Mouse (Mus musculus): ENCODE measurements at regions not wholly inside any gene's neighbourhood (a gene's known extent, or its start where the extent isn't known, plus 50 kb on each side); places are given as distances from the start of the nearest gene placed in this dataset.

- no peak for DNase-seq (ENCODE audit: low read depth)
Measured at GRCm38 (mm10) chr8:89439304-89439703, 395.3 kb upstream of the Sall1 start.

GRCm38 (mm10) chr8:89426969-89427368 lies 383.0 kb upstream of the Sall1 start:
- DNase-seq (ENCODE audit: low read depth), result no peak

DNA sequence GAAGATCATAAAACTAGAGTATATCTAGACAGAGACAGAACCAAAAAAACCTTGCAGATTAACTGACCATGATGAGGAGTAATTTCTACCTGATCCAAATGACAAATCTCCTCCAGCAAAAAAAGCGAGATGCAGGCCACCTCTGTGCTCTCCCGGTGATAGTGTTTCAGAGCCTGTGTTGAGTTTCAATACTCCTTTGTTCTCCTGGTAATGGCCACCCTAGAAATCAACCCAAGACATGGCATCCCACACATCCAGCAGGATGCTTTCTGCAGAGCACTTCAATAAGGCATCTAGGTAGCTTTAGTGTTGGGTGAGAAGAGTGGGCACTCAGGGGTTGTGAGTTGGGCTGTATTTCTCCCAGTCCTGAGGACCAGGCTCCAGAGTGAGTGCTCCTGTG lies 371.3 kb upstream of the Sall1 start:
- DNase-seq (ENCODE audit: low read depth), result no peak

DNA sequence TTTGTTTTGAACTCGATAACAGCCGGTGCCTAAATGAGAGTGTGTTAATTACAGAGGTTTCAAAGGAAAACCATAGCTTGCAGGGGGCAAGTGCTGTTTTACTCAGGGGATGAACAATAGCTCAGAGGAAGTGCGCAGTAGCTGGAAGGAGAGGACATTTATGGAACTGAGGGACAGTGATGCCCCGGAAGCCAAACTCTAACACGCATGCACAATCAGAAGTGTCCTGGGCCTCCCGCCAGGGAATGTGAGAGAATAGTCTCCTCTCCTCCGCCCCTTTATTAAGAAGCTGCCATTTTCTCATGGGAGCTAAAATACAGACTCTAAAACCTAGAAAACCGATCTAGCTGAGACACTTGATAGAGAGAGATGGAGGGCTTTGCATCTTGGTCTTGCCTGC lies 368.5 kb upstream of the Sall1 start:
- DNase-seq (ENCODE audit: low read depth), result no peak

DNA sequence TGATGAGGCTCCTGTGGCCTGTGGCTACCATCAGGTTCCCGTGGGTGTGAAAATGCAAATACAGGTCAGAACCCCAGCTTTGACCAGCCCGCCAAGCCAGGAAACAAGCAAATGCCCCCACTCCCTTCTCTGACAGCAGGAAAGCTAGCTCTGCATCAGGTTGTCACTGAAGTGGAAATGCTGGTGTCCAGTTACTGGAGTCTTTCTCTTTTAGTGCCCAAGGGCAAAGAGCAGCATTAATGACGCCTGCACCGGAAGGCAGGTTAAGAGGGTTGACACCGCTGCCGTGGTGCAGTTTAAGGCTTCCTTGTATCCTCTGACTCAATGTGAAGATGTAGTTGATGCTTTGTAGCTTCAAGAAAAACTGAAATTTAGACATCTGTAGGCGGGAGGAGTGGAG lies 368.1 kb upstream of the Sall1 start:
- DNase-seq (ENCODE audit: low read depth), result no peak

DNA sequence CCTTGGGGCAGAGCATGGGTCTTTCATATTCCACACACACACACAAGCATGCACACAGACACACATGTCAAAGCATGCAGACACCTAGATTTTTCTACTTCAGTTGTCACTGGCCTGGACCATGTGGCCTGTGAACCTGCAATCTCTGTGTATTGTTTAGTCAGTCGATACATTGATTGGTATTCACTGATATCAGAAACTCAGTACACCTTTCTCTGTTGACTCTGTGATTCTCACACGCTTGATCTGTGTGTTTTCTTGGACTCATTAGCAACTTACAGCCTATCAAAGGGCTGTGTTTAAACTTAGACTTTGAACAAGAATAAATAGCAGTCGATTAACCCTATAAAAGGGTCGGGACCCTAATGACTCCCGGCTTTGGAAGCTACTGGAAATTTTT lies 362.7 kb upstream of the Sall1 start:
- no peak for DNase-seq (ENCODE audit: low read depth)

GRCm38 (mm10) chr8:89404287-89404686 lies 360.3 kb upstream of the Sall1 start:
- no peak for DNase-seq (ENCODE audit: low read depth)

- DNase-seq (ENCODE audit: low read depth), result no peak
Measured at GRCm38 (mm10) chr8:89396673-89397072, 352.7 kb upstream of the Sall1 start.

GRCm38 (mm10) chr8:89392749-89393148 lies 348.8 kb upstream of the Sall1 start:
- DNase-seq (ENCODE audit: low read depth), result no peak

- DNase-seq (ENCODE audit: low read depth), result no peak
Measured at GRCm38 (mm10) chr8:89388761-89389160, 344.8 kb upstream of the Sall1 start.

GRCm38 (mm10) chr8:89387295-89387694 lies 343.3 kb upstream of the Sall1 start:
- no peak for DNase-seq (ENCODE audit: low read depth)

GRCm38 (mm10) chr8:89385028-89385427 lies 341.1 kb upstream of the Sall1 start:
- no peak for DNase-seq (ENCODE audit: low read depth)

- DNase-seq (ENCODE audit: low read depth), result no peak
Measured at GRCm38 (mm10) chr8:89383781-89384180, 339.8 kb upstream of the Sall1 start.

GRCm38 (mm10) chr8:89382538-89383380 lies 338.8 kb upstream of the Sall1 start:
- DNase-seq (ENCODE audit: low read depth), result no peak

- no peak for DNase-seq (ENCODE audit: low read depth)
Measured at GRCm38 (mm10) chr8:89380436-89380835, 336.5 kb upstream of the Sall1 start.

DNA sequence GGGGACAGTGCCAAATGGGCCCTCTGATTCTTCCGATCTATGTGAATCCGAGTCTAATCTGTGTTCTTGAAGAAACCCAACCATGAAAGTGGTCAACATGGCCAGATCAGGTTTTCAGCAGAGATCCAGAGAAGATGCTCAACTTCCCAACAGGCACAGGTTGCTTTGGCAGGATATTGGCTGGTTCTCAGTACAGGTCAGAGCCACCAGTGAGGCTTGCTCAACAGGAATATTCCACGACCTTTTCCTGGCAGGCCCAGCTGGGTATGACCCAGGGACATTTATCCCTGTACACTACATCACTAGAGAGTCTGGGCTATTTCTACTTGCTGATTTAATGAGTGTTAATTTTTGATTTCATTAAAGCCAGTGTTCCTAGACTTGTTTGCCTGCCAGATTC lies 328.8 kb upstream of the Sall1 start:
- DNase-seq (ENCODE audit: low read depth), result no peak

- DNase-seq (ENCODE audit: low read depth), result no peak
Measured at GRCm38 (mm10) chr8:89371773-89372132, 327.8 kb upstream of the Sall1 start.

GRCm38 (mm10) chr8:89370816-89371772 lies 327.1 kb upstream of the Sall1 start:
- no peak for DNase-seq (ENCODE audit: low read depth)

- DNase-seq (ENCODE audit: low read depth), result no peak
Measured at GRCm38 (mm10) chr8:89365430-89365829, 321.5 kb upstream of the Sall1 start.

- DNase-seq (ENCODE audit: low read depth), result no peak
Measured at GRCm38 (mm10) chr8:89358411-89358810, 314.4 kb upstream of the Sall1 start.

GRCm38 (mm10) chr8:89345547-89345946 lies 301.6 kb upstream of the Sall1 start:
- DNase-seq (ENCODE audit: low read depth), result no peak

DNA sequence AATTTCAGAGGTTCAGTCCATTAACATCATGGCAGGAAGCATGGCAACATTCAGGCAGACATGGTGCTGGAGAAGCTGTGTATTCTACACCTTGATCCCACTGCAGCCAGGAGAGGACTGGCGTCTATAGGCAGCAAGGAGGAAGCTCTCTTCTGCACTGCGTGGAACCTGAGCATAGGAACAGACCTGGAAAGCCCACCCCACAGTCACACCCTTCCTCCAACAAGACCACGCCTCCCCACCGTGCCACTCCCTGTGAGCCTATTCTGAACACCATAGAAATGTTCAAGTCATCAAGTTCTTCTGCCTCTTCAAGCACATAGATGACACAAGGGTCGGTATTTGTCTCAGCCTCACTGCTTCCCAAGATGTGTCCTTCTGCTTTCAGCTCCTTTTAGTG lies 297.7 kb upstream of the Sall1 start:
- no peak for DNase-seq (ENCODE audit: low read depth)

DNA sequence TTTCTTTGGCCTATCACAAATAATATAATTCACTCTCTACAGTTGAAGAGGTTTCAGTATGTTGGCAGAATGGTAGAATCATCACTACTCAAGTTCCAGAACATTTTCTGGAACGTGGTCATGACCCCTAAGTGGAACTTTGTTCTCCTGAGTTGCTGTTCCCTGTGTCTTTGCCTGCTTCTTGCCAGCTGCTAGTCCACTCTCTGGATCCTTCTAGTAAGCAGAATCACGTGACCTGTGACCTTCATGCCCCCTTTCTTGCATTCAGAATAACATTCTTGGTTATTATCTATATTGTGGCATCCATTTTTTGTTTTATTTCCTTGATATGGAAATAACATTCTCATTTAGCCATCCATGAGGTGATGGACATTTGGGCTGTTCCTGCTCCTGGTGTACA lies 291.5 kb upstream of the Sall1 start:
- DNase-seq (ENCODE audit: low read depth), result no peak

Data from c-Kit-positive CD71-negative TER-119-negative erythroid progenitor cells, embryonic 14.5 days (primary cell).